Mouse (Mus musculus) hindbrain, embryonic 10.5 days (tissue): ENCODE measurements around the gene Ptprm. TPM values are rescaled to one million over a fixed set of nuclear protein-coding genes. Genes with fewer than 3 reads are reported as not detected.

Experiments
- DNase-seq: peaks from one replicate; pipeline ENCODE4 v3.0.0-alpha.2; 2017; ENCODE audit warnings: low spot score
- H3K27ac ChIP-seq: fragments of 300-500 bp; sonication (generic); 2 replicates; pipeline ENCODE4 v1.5.1; 2016; ENCODE audit warnings: mild to moderate bottlenecking, moderate library complexity
- H3K27me3 ChIP-seq: fragments of 300-500 bp; sonication (generic); 2 replicates; pipeline ENCODE4 v1.6.1; 2016; ENCODE audit warnings: mild to moderate bottlenecking; ENCODE audit not compliant: poor library complexity, insufficient read depth, severe bottlenecking
- H3K36me3 ChIP-seq: fragments of 300-500 bp; sonication (generic); 2 replicates; pipeline ENCODE4 v1.6.1; 2016; ENCODE audit warnings: mild to moderate bottlenecking, moderate library complexity
- H3K4me1 ChIP-seq: fragments of 300-500 bp; sonication (generic); replicated peaks from 2 replicates; pipeline ENCODE4 v1.6.1; 2016; ENCODE audit warnings: mild to moderate bottlenecking
- H3K4me3 ChIP-seq: fragments of 300-500 bp; sonication (generic); 2 replicates; pipeline ENCODE4 v1.5.1; 2016; ENCODE audit warnings: mild to moderate bottlenecking, moderate library complexity
- H3K9me3 ChIP-seq: fragments of 300-500 bp; sonication (generic); 2 replicates; pipeline ENCODE4 v1.6.1; 2016; ENCODE audit warnings: mild to moderate bottlenecking, moderate library complexity
- WGBS: fragments of 180-500 bp; shearing (Covaris S2); methylation state at CpG from one replicate; pipeline ENCODE4 v1.1.7; 2016; 5-methylcytosine and 5-hydroxymethylcytosine counted together
- polyA plus RNA-seq: library from polyadenylated mRNA; unstranded; fragments of >200 nt; fragmentation: Nextera tagmentation; extraction: Ambion mirVana; gene quantifications from 2 replicates; pipeline ENCODE4 v1.2.1, GENCODE M21; 2016

Ptprm gene
- polyA plus RNA-seq, 1 experiment from 2014 or later, result 8.1 TPM

- Histone ChIP-seq H3K4me3 (no peak overlapping the region), H3K27ac (no peak overlapping the region), H3K4me1 (peaks cover 8% of the 10 kb centered on the region; the same call in 1 of the 2 replicates), H3K9me3 (no peaks in the 10 kb centered on the region), H3K27me3 (no peaks in the 10 kb centered on the region), H3K36me3 (no peaks in the 10 kb centered on the region; the same call in 1 of the 2 replicates)
- DNase-seq, result no peak
- WGBS, result 92% methylated on average over 9 of the region's 9 CpGs
Measured at GRCm38 (mm10) chr17:66688179-66688578, 666.1 kb downstream of the Ptprm start.

GRCm38 (mm10) chr17:66687543-66687942 is 666.7 kb downstream of the Ptprm start:
- 86% methylated on average over 4 of the region's 4 CpGs for WGBS
- Histone ChIP-seq H3K4me3 (no peak overlapping the region), H3K4me1 (peaks cover 6% of the 10 kb centered on the region; the same call in 1 of the 2 replicates), H3K27me3 (no peaks in the 10 kb centered on the region), H3K36me3 (no peaks in the 10 kb centered on the region; the same call in 1 of the 2 replicates), H3K27ac (0 out of 2 replicates have a peak overlapping the region, but pooled peaks have one; percentile 29), H3K9me3 (no peaks in the 10 kb centered on the region)
- no peak for DNase-seq

- no peak for DNase-seq
- H3K36me3 ChIP-seq, result no peaks in the 10 kb centered on the region; the same call in 1 of the 2 replicates
- no peaks in the 10 kb centered on the region for H3K27me3 ChIP-seq
- peaks cover 6% of the 10 kb centered on the region; the same call in 1 of the 2 replicates for H3K4me1 ChIP-seq
- H3K27ac ChIP-seq, result no peak overlapping the region
- no peaks in the 10 kb centered on the region for H3K9me3 ChIP-seq
- H3K4me3 ChIP-seq, result no peak overlapping the region
- 86% methylated on average over 25 of the region's 25 CpGs for WGBS
Measured at GRCm38 (mm10) chr17:66686701-66687489, 667.4 kb downstream of the Ptprm start.

- Histone ChIP-seq H3K27me3 (no peaks in the 10 kb centered on the region), H3K9me3 (no peaks in the 10 kb centered on the region), H3K27ac (no peak overlapping the region), H3K4me1 (peaks cover 6% of the 10 kb centered on the region; the same call in 1 of the 2 replicates), H3K4me3 (no peak overlapping the region), H3K36me3 (no peaks in the 10 kb centered on the region)
- 70% methylated on average over 8 of the region's 8 CpGs for WGBS
- DNase-seq, result no peak
Measured at GRCm38 (mm10) chr17:66683411-66683810, 670.8 kb downstream of the Ptprm start.

- DNase-seq, result peak; percentile 34
- H3K9me3 ChIP-seq, result no peaks in the 10 kb centered on the region
- H3K4me3 ChIP-seq, result no peak overlapping the region
- H3K4me1 ChIP-seq, result no peaks in the 10 kb centered on the region
- H3K27me3 ChIP-seq, result no peaks in the 10 kb centered on the region
- H3K27ac ChIP-seq, result no peak overlapping the region
- WGBS, result 27% methylated on average over 4 of the region's 4 CpGs
- no peaks in the 10 kb centered on the region for H3K36me3 ChIP-seq
Measured at GRCm38 (mm10) chr17:66680662-66681061, 673.6 kb downstream of the Ptprm start.

- DNase-seq, result no peak
- WGBS, result 74% methylated on average over 2 of the region's 2 CpGs
- Histone ChIP-seq H3K27me3 (no peaks in the 10 kb centered on the region; the same call in 1 of the 2 replicates), H3K27ac (no peak overlapping the region), H3K36me3 (no peaks in the 10 kb centered on the region), H3K4me1 (peaks cover 22% of the 10 kb centered on the region), H3K9me3 (no peaks in the 10 kb centered on the region), H3K4me3 (no peak overlapping the region)
Measured at GRCm38 (mm10) chr17:66674667-66675066, 679.6 kb downstream of the Ptprm start.

GRCm38 (mm10) chr17:66671715-66672230 is 682.5 kb downstream of the Ptprm start:
- no peak for DNase-seq
- Histone ChIP-seq H3K4me3 (no peak overlapping the region), H3K4me1 (peaks cover 22% of the 10 kb centered on the region), H3K9me3 (no peaks in the 10 kb centered on the region), H3K27me3 (no peaks in the 10 kb centered on the region; the same call in 1 of the 2 replicates), H3K36me3 (no peaks in the 10 kb centered on the region), H3K27ac (0 out of 2 replicates have a peak overlapping the region, but pooled peaks have one; percentile 1)
- WGBS, result 87% methylated on average over 16 of the region's 16 CpGs

- H3K27me3 ChIP-seq, result no peaks in the 10 kb centered on the region; the same call in 1 of the 2 replicates
- H3K4me3 ChIP-seq, result no peak overlapping the region
- peaks cover 22% of the 10 kb centered on the region for H3K4me1 ChIP-seq
- H3K27ac ChIP-seq, result no peak overlapping the region
- DNase-seq, result peak; percentile 1
- H3K9me3 ChIP-seq, result no peaks in the 10 kb centered on the region
- no peaks in the 10 kb centered on the region for H3K36me3 ChIP-seq
- 63% methylated on average over 8 of the region's 8 CpGs for WGBS
Measured at GRCm38 (mm10) chr17:66671287-66671686, 683.0 kb downstream of the Ptprm start.

- no peak overlapping the region for H3K27ac ChIP-seq
- H3K4me3 ChIP-seq, result no peak overlapping the region
- DNase-seq, result no peak
- no peaks in the 10 kb centered on the region for H3K9me3 ChIP-seq
- 89% methylated on average over 3 of the region's 3 CpGs for WGBS
- H3K27me3 ChIP-seq, result no peaks in the 10 kb centered on the region
- no peaks in the 10 kb centered on the region for H3K36me3 ChIP-seq
- H3K4me1 ChIP-seq, result peaks cover 8% of the 10 kb centered on the region
Measured at GRCm38 (mm10) chr17:66665791-66666190, 688.5 kb downstream of the Ptprm start.

GRCm38 (mm10) chr17:66665201-66665756 is 689.0 kb downstream of the Ptprm start:
- 80% methylated on average over 3 of the region's 3 CpGs for WGBS
- H3K27me3 ChIP-seq, result no peaks in the 10 kb centered on the region
- H3K36me3 ChIP-seq, result no peaks in the 10 kb centered on the region
- peaks cover 5% of the 10 kb centered on the region; the same call in 1 of the 2 replicates for H3K4me1 ChIP-seq
- no peak overlapping the region for H3K27ac ChIP-seq
- H3K9me3 ChIP-seq, result no peaks in the 10 kb centered on the region
- no peak for DNase-seq
- no peak overlapping the region for H3K4me3 ChIP-seq

- Histone ChIP-seq H3K27me3 (no peaks in the 10 kb centered on the region), H3K27ac (no peak overlapping the region; the same call in 1 of the 2 replicates), H3K4me1 (peaks cover 5% of the 10 kb centered on the region; the same call in 1 of the 2 replicates), H3K36me3 (no peaks in the 10 kb centered on the region), H3K9me3 (no peaks in the 10 kb centered on the region), H3K4me3 (no peak overlapping the region)
- no peak for DNase-seq
- 62% methylated on average over 10 of the region's 10 CpGs for WGBS
Measured at GRCm38 (mm10) chr17:66664796-66665195, 689.5 kb downstream of the Ptprm start.

- Histone ChIP-seq H3K9me3 (no peaks in the 10 kb centered on the region), H3K27ac (no peak overlapping the region), H3K36me3 (no peaks in the 10 kb centered on the region), H3K4me3 (no peak overlapping the region), H3K4me1 (no peaks in the 10 kb centered on the region), H3K27me3 (no peaks in the 10 kb centered on the region)
- DNase-seq, result no peak
- 75% methylated on average over 3 of the region's 3 CpGs for WGBS
Measured at GRCm38 (mm10) chr17:66659242-66659641, 695.0 kb downstream of the Ptprm start.
